Mouse (Mus musculus): ENCODE measurements around the gene Polr1d. TPM values are rescaled to one million over a fixed set of nuclear protein-coding genes. Genes with fewer than 3 reads are reported as not detected.
A peak's percentile ranks its signal among the peaks of the same experiment; 100 is the strongest.

Polr1d gene
- total RNA-seq, 2 experiments from 2014 or later: 127 to 139 TPM

DNA sequence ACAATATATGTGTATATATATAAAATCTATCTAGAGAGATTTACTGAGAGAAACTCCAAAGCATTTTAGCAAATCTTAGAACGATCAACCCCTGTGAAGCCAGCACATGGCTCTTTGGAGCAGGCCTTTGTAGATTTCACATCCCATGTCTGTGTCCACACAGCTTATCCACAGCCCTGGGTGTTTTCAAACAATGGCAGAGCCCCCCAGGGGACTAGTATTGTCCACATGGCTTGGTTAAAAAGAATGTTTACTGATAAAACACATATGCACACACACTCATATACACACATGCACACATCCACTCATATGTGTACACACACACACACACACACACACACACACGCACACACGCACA is 58.2 kb downstream of the Polr1d start:
- DNase-seq: no peak

DNA sequence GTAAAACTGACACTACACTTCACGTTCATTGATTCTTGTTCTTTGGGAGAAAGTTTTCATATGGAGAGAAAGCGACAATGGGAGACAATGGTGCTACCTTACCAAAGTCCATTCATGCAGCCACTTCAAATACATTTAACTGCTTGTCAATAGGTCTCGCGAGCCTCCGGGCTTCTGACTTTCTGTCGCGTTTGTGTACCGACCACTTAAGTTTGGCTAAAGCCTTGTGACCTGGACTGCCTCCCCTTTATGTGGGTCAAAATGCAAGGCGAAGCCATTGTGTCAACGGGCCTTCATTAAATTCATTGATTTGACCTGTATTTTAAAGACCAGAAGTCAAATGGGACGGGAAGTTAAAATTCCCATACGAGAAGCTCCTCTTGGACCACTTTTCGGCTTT is 59.1 kb downstream of the Polr1d start:
- DNase-seq: no peak

DNA sequence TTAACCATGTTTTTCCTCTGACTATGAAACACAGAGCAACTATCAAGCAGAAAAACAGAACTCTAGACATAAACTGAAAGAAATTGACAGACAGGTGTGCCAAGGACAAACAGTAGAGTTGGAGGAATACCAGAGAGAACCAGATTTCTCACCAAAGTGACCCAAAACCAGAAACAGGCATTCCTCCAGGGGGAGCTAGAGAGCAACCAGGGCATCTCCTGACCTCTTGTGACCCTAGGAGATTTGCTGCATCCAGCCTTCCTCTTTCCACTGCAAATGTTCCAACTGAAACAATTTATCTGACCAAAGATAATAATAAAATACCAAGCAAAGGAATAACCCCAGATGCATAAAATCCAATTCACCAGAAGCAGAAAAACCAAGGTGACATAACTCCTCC is 70.5 kb downstream of the Polr1d start:
- DNase-seq: peak; percentile 10 to 11

DNA sequence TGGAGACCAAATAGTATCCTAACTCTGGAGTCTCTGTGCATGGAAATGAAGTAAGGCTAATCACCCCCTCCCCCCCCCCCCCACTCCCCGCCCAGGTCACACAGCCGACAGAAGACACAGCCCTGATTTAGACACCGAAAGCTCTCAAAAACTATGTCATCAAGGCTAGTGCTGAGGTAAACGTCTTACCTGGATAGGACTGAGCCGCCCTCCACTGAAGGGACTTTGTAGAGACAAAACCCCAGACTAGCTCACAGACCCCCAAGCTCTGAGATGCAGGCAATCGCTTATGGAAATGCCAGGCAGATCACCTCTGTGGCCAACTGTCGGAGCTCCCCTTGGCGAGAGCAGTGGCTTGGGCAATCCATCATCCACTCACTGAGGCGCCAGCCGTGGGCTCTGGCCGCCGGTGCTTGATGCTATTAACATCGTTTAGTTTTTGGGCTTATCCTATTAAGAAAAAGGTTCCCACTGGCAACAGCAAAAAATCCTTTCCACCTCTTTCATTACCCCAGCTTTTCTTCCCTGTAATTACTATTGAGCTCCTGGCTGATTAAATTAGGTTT is 78.0 kb downstream of the Polr1d start:
- no peak for DNase-seq

DNA sequence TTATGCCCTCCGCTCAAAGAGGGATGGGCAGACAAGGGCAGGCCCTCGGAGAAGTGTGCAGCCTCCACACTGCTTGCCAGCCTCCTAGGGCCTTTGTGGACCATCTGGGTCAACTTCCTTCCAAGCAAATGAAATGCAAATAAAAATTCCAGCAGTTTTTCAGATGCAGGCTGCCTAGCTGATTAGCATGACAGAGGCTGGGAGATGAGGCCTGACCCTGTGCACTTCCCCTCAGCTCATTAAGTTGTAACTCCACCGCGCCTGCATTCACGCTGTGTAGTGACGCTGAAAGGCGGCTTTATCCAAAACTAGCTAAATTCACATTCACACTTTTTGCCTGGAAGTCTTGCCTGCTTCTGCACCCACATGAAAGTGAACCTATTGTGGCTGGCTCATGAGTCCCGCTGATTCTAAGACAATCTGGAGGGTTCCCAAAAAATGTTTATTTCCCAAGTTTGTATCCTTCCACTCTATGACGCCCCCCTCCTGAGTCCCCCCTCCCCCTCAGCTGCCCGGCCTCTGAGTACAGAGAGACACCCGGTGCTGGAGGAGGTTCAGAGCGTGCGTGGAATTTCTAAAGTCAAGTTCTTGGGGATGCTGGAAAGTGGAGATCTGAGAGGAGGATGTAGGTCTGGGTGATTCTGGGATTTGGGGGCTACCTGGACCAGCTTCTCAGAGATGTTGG is 78.7 kb downstream of the Polr1d start:
- no peak for DNase-seq

DNA sequence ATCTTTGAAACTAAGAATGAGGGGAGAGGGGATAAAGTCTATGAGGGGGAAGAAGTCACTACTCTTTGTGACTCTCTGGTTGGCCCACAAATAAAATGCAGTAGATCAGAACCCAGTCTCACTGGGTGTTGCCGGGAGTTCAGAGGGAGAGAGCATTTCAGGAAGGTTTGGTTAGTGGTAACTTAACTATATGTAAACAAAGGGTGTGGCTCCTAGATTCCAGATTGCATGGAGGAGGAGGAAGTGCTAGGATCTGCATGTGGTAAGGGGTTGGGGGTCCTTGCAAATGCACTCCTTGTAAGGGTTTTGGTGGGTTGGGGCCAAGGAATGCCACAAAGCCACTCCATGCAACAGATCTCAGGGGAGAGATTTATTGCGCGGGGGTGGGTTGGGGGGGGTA is 79.5 kb downstream of the Polr1d start:
- DNase-seq: no peak

DNA sequence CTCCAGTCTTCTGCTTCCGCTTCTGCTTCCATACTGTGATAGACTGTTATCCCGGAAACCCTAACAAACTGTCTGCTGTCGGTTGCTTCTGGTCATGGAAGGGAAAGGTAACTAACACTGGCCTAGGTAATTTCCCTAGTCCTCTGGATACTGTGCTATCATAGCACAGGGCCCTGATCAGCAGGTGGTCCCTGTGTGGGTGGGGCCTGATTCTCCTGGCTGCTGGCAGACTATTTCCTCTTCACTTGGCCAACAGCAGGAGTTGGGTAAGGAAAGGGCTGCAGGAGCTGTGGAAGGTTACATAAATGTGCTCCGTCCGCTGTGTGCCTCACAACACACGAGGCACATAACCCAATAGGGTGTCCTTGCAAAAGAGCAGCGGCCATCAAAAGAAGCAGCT is 80.6 kb downstream of the Polr1d start:
- DNase-seq: no peak

DNA sequence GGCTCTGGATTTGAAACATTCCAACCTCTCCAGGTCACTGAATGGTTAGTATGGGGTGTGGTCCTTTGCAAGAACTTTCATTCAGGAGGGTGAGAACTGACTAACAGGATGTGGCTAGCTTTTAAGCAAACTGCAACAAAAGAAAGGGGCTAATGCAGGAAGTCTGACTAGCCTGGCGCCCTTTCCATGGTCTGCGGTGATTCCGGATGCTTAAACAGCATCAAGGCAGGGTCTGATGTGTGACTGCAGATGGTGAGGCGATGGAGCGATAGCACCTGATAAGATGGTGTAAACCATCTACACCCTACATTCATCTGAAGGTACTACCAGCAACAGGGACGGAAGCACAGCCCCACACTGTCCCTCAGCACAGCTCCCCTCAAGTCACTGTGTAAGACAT is 82.5 kb downstream of the Polr1d start:
- DNase-seq: no peak

DNA sequence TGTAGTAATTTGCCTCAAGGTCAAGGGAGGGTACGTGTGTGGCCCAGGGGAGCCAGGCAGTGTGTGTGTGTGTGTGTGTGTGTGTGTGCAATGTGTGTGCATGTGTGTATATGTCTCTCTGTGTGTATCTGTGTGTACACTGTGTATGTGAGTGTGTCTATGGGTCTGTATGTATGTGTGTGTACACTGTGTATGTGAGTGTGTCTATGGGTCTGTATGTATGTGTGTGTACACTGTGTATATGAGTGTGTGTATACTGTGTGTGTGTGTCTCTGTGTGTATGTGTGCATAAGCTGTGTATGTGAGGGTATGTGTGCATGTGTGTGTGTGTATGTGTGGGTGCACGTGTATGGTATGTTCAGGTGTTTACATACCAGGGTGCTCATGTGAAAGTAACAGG is 82.9 kb downstream of the Polr1d start:
- no peak for DNase-seq

Other genes starting within 250 kb of the Polr1d start
- gene Rpl21, start 244.2 kb upstream of the Polr1d start, total RNA-seq (2021): 100 to 1,000 TPM; 271 to 290 TPM
- 1 to 10 TPM; 7.3 to 9.5 TPM for gene Rasl11a, start 232.0 kb upstream of the Polr1d start, total RNA-seq (2021)
- 10 to 100 TPM; 26.6 to 33.1 TPM for gene Gtf3a, start 128.4 kb upstream of the Polr1d start, total RNA-seq (2021)
- 10 to 100 TPM; 24.0 to 31.5 TPM for gene Mtif3, start 113.2 kb upstream of the Polr1d start, total RNA-seq (2021)
- 10 to 100 TPM; 11.8 to 17.3 TPM for gene Lnx2, start 464 bp upstream of the Polr1d start, total RNA-seq (2021)
- not detected for gene Gsx1, start 111.6 kb downstream of the Polr1d start, total RNA-seq (2021)
- not detected for gene Pdx1, start 192.9 kb downstream of the Polr1d start, total RNA-seq (2021)
- gene Cdx2, start 230.2 kb downstream of the Polr1d start, total RNA-seq (2021): not detected
- 1 to 10 TPM in 1 of 2 experiments, not detected in 1; 3.7 TPM for gene Urad, start 245.4 kb downstream of the Polr1d start, total RNA-seq (2021)